Mouse (Mus musculus) cortical plate, adult 2 months (tissue): ENCODE measurements around the gene Banf2.

ENCODE experiments used
- CTCF ChIP-seq: fragments of 200-500 bp; IDR thresholded peaks from 2 replicates; pipeline ENCODE4 v1.5.1; 2011; ENCODE audit warnings: mild to moderate bottlenecking, control low read depth, low read length; ENCODE audit not compliant: insufficient read depth; ENCODE audit errors: extremely low read depth
- POLR2A ChIP-seq: fragments of 200-500 bp; IDR thresholded peaks from 2 replicates; pipeline ENCODE4 v1.6.1; 2011; ENCODE audit warnings: mild to moderate bottlenecking, low read length, control low read depth; ENCODE audit not compliant: insufficient read depth; ENCODE audit errors: extremely low read depth

GRCm38 (mm10) chr2:144044726-144045125 lies 11.9 kb downstream of the Banf2 start:
- no peak for TF ChIP-seq CTCF
- no peak for TF ChIP-seq POLR2A
